Mouse (Mus musculus) ES-Bruce4 (cell line): ENCODE measurements at regions not wholly inside any gene's neighbourhood (a gene's known extent, or its start where the extent isn't known, plus 50 kb on each side); places are given as distances from the start of the nearest gene placed in this dataset.

Source experiments
- H3K27ac ChIP-seq: 2 replicates; pipeline ENCODE4 v1.5.1; 2012; ENCODE audit warnings: low read length, inconsistent platforms; ENCODE audit not compliant: insufficient read depth
- H3K27me3 ChIP-seq: 2 replicates; pipeline ENCODE4 v1.6.1; 2012; ENCODE audit warnings: mild to moderate bottlenecking, low read length, inconsistent platforms; ENCODE audit not compliant: control insufficient read depth, poor library complexity, insufficient read depth, severe bottlenecking
- H3K36me3 ChIP-seq: 2 replicates; pipeline ENCODE4 v1.6.1; 2012; ENCODE audit warnings: inconsistent platforms, mild to moderate bottlenecking, low read length, moderate library complexity; ENCODE audit not compliant: control insufficient read depth, poor library complexity, insufficient read depth, severe bottlenecking
- H3K4me1 ChIP-seq: one replicate; pipeline ENCODE4 v1.8.1; 2011; ENCODE audit warnings: low read length; ENCODE audit not compliant: control insufficient read depth, insufficient read depth
- H3K4me3 ChIP-seq: 2 replicates; pipeline ENCODE4 v1.5.1; 2011; ENCODE audit warnings: low read depth, mild to moderate bottlenecking, low read length
- H3K9ac ChIP-seq: 2 replicates; pipeline ENCODE4 v1.6.1; 2012; ENCODE audit warnings: low read depth, mild to moderate bottlenecking, inconsistent platforms; ENCODE audit not compliant: poor library complexity, severe bottlenecking
- H3K9me3 ChIP-seq: replicated peaks from 2 replicates; pipeline ENCODE4 v1.6.1; 2012; ENCODE audit warnings: mild to moderate bottlenecking, low read length, inconsistent platforms; ENCODE audit not compliant: control insufficient read depth, poor library complexity, insufficient read depth, severe bottlenecking
- CTCF ChIP-seq: IDR thresholded peaks from one replicate; pipeline ENCODE4 v1.8.1; 2011; ENCODE audit warnings: low read depth, low read length
- EP300 ChIP-seq: IDR thresholded peaks from 2 replicates; pipeline ENCODE4 v1.6.1; 2011; ENCODE audit warnings: low read depth, low read length; ENCODE audit not compliant: insufficient read depth
- POLR2A ChIP-seq: IDR thresholded peaks from one replicate; pipeline ENCODE4 v1.8.1; 2011; ENCODE audit warnings: low read length; ENCODE audit not compliant: insufficient read depth

GRCm38 (mm10) chr5:118327961-118328712, 83.1 kb downstream of the 2410131K14Rik start:
- TF ChIP-seq CTCF (no peak), EP300 (no peak)
- Histone ChIP-seq H3K36me3 (no peaks in the 10 kb centered on the region), H3K4me3 (no peak overlapping the region), H3K4me1 (no peaks in the 10 kb centered on the region), H3K9ac (0 out of 2 replicates have a peak overlapping the region, but pooled peaks have one; percentile 38), H3K27ac (no peak overlapping the region), H3K9me3 (no peaks in the 10 kb centered on the region), H3K27me3 (no peaks in the 10 kb centered on the region)

- H3K9ac ChIP-seq: no peak overlapping the region
- no peaks in the 10 kb centered on the region for H3K27me3 ChIP-seq
- H3K9me3 ChIP-seq: no peaks in the 10 kb centered on the region
These were observed 84.1 kb downstream of the 2410131K14Rik start for GRCm38 (mm10) chr5:118329143-118329542.

DNA sequence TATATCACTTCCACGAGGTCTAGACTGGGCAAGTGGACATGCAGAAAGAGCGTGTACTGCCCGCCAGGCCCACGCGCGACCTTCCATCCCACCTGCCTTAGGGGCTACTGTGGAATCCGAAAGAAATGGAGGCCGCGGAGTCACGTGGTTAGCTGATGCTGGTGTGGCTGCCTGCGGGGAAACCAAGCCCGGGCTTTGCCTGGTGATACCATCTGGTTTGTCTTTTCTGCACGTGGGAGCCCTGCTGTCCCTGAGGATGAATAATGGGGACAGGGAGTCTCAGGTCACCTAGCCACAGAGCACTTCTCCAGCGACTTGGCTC, 86.2 kb downstream of the 2410131K14Rik start:
- H3K4me1 ChIP-seq: no peaks in the 10 kb centered on the region
- no peaks in the 10 kb centered on the region for H3K36me3 ChIP-seq
- H3K9ac ChIP-seq: peak overlapping the region; percentile 32
- H3K9me3 ChIP-seq: no peaks in the 10 kb centered on the region
- TF ChIP-seq CTCF: no peak
- no peaks in the 10 kb centered on the region for H3K27me3 ChIP-seq
- H3K4me3 ChIP-seq: peak overlapping the region; percentile 33
- H3K27ac ChIP-seq: no peak overlapping the region

More at GRCm38 (mm10) chr5:118329143-118329542, 84.1 kb downstream of the 2410131K14Rik start:
- H3K27ac ChIP-seq: no peak overlapping the region
- no peak overlapping the region for H3K4me3 ChIP-seq
- TF ChIP-seq CTCF (no peak), EP300 (no peak)
- no peaks in the 10 kb centered on the region for H3K4me1 ChIP-seq
- no peaks in the 10 kb centered on the region for H3K36me3 ChIP-seq

GRCm38 (mm10) chr5:118331608-118332394, 86.8 kb downstream of the 2410131K14Rik start:
- Histone ChIP-seq H3K4me1 (no peaks in the 10 kb centered on the region), H3K4me3 (peak overlapping the region; percentile 33), H3K9me3 (no peaks in the 10 kb centered on the region), H3K36me3 (no peaks in the 10 kb centered on the region), H3K9ac (peak overlapping the region; percentile 32), H3K27ac (no peak overlapping the region), H3K27me3 (no peaks in the 10 kb centered on the region)
- no peak for TF ChIP-seq POLR2A
- TF ChIP-seq CTCF: peak; percentile 70

DNA sequence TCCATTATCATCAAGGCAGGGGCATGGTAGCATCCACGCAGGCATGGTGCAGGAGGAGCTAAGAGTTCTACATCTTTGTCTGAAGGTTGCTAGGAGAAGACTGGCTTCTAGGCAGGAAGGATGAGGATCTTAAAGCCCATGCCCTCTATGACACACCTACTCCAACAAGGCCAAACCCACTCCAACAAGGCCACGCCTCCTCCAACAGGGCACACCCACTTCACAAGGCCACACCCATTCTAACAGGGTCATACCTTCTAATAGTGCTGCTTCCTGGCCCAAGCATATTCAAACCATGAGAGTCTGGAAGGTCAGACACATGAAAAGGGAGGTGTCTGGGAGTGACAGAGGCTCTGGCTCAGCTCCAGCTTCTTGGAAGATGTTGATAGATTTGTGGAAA, 89.0 kb downstream of the 2410131K14Rik start:
- Histone ChIP-seq H3K27ac (no peak overlapping the region), H3K4me3 (no peak overlapping the region), H3K36me3 (no peaks in the 10 kb centered on the region), H3K4me1 (no peaks in the 10 kb centered on the region), H3K27me3 (no peaks in the 10 kb centered on the region), H3K9me3 (no peaks in the 10 kb centered on the region), H3K9ac (no peak overlapping the region)
- TF ChIP-seq POLR2A: no peak
- TF ChIP-seq CTCF: no peak
- no peak for TF ChIP-seq EP300

DNA sequence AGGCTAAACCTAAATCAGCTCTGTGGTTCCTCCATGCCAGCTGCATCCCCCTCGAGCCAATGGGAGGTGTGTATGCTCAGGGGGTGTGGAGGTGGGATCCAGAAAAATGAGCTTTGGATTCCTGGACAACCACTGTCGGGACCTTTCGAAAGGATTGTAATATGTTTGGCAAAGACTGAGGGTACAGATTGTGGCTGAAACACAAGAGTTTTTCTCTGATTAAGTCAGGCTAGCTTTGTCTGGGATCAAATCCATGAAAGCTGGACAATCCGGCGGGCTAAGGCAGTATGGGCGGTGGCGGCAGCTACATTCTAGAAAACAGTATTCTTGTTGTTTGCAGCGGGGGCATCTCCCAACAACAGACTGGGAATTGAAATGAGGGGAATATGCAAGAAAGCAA, 93.2 kb downstream of the 2410131K14Rik start:
- no peak for TF ChIP-seq POLR2A
- no peak for TF ChIP-seq CTCF
- no peak for TF ChIP-seq EP300
- Histone ChIP-seq H3K4me3 (no peak overlapping the region), H3K27me3 (no peaks in the 10 kb centered on the region), H3K36me3 (no peaks in the 10 kb centered on the region), H3K4me1 (peaks cover 2% of the 10 kb centered on the region), H3K9me3 (no peaks in the 10 kb centered on the region), H3K9ac (no peak overlapping the region), H3K27ac (no peak overlapping the region)
